Mouse (Mus musculus) embryonic facial prominence, embryonic 10.5 days (tissue): ENCODE measurements around the gene Lbr. TPM values are rescaled to one million over a fixed set of nuclear protein-coding genes. Genes with fewer than 3 reads are reported as not detected.

Source experiments
- DNase-seq: peaks from one replicate; pipeline ENCODE4 v3.0.0-alpha.2; 2017; ENCODE audit warnings: low spot score
- H3K27ac ChIP-seq: fragments of 300-500 bp; sonication (generic); replicated peaks from 2 replicates; pipeline ENCODE4 v1.5.1; 2016; ENCODE audit warnings: mild to moderate bottlenecking
- H3K27me3 ChIP-seq: fragments of 300-500 bp; sonication (generic); replicated peaks from 2 replicates; pipeline ENCODE4 v1.6.1; 2016; ENCODE audit warnings: low read depth, mild to moderate bottlenecking; ENCODE audit not compliant: poor library complexity, severe bottlenecking
- H3K36me3 ChIP-seq: fragments of 300-500 bp; sonication (generic); replicated peaks from 2 replicates; pipeline ENCODE4 v1.6.1; 2016; ENCODE audit warnings: mild to moderate bottlenecking, moderate library complexity
- H3K4me1 ChIP-seq: fragments of 300-500 bp; sonication (generic); 2 replicates; pipeline ENCODE4 v1.6.1; 2016
- H3K4me3 ChIP-seq: fragments of 300-500 bp; sonication (generic); 2 replicates; pipeline ENCODE4 v1.5.1; 2016; ENCODE audit warnings: mild to moderate bottlenecking, moderate library complexity
- H3K9me3 ChIP-seq: fragments of 300-500 bp; sonication (generic); 2 replicates; pipeline ENCODE4 v1.6.1; 2016; ENCODE audit warnings: mild to moderate bottlenecking
- WGBS: fragments of 180-500 bp; shearing (Covaris S2); methylation state at CpG from one replicate; pipeline ENCODE4 v1.1.7; 2016; 5-methylcytosine and 5-hydroxymethylcytosine counted together
- polyA plus RNA-seq: library from polyadenylated mRNA; unstranded; fragments of >200 nt; fragmentation: Nextera tagmentation; extraction: Ambion mirVana; gene quantifications from 2 replicates; pipeline ENCODE4 v1.2.1, GENCODE M21; 2016

Lbr gene
- 158 and 172 TPM in 2 replicates for polyA plus RNA-seq

GRCm38 (mm10) chr1:181842781-181843180, at the start of gene Lbr:
Gene Lbr (minus strand): TSS chr1:181843046.
- under 1% methylated on average over 14 of the region's 14 CpGs for WGBS
- no peak for DNase-seq
- peaks cover 33% of the 10 kb centered on the region for H3K4me1 ChIP-seq

GRCm38 (mm10) chr1:181889670-181890069, 46.8 kb upstream of the Lbr start:
- Histone ChIP-seq H3K27ac (no peak overlapping the region), H3K9me3 (no peaks in the 10 kb centered on the region), H3K4me3 (no peak overlapping the region), H3K4me1 (peaks cover 3% of the 10 kb centered on the region; the same call in 1 of the 2 replicates), H3K36me3 (no peaks in the 10 kb centered on the region), H3K27me3 (peaks cover 4% of the 10 kb centered on the region; the same call in 1 of the 2 replicates)
- no peak for DNase-seq
- WGBS = 86% methylated on average over 7 of the region's 7 CpGs

More at GRCm38 (mm10) chr1:181842781-181843180, at the start of gene Lbr:
- Histone ChIP-seq H3K27ac (peak within 1 kb of the TSS; percentile 93), H3K9me3 (no peaks in the 10 kb centered on the region), H3K4me3 (peak within 1 kb of the TSS; percentile 72), H3K27me3 (no peaks in the 10 kb centered on the region), H3K36me3 (peaks cover 9% of the 10 kb centered on the region)

- peak; percentile 92 for DNase-seq
- peak overlapping the region; percentile 77 for H3K27ac ChIP-seq
- WGBS = 8% methylated on average over 11 of the region's 11 CpGs
- peaks cover 5% of the 10 kb centered on the region; the same call in 1 of the 2 replicates for H3K4me1 ChIP-seq
- H3K9me3 ChIP-seq = no peaks in the 10 kb centered on the region
- no peaks in the 10 kb centered on the region for H3K36me3 ChIP-seq
- H3K27me3 ChIP-seq = peaks cover 4% of the 10 kb centered on the region; the same call in 1 of the 2 replicates
- H3K4me3 ChIP-seq = 0 out of 2 replicates have a peak overlapping the region, but pooled peaks have one; percentile 18
Observed at GRCm38 (mm10) chr1:181888801-181889200, 46.0 kb upstream of the Lbr start.

- 0 out of 2 replicates have a peak, but pooled peaks cover 3% of the 10 kb centered on the region for H3K27me3 ChIP-seq
- peak overlapping the region; percentile 40; the same call in 1 of the 2 replicates for H3K27ac ChIP-seq
Observed at GRCm38 (mm10) chr1:181881532-181881931, 38.7 kb upstream of the Lbr start.

GRCm38 (mm10) chr1:181880752-181881325, 38.0 kb upstream of the Lbr start:
- Histone ChIP-seq H3K27ac (0 out of 2 replicates have a peak overlapping the region, but pooled peaks have one; percentile 40), H3K36me3 (no peaks in the 10 kb centered on the region), H3K9me3 (no peaks in the 10 kb centered on the region), H3K27me3 (0 out of 2 replicates have a peak, but pooled peaks cover 3% of the 10 kb centered on the region), H3K4me3 (no peak overlapping the region), H3K4me1 (peaks cover 32% of the 10 kb centered on the region)
- peak; percentile 35 for DNase-seq
- 50% methylated on average over 15 of the region's 15 CpGs for WGBS

More at GRCm38 (mm10) chr1:181881532-181881931, 38.7 kb upstream of the Lbr start:
- Histone ChIP-seq H3K9me3 (no peaks in the 10 kb centered on the region), H3K36me3 (no peaks in the 10 kb centered on the region), H3K4me1 (peaks cover 32% of the 10 kb centered on the region), H3K4me3 (0 out of 2 replicates have a peak overlapping the region, but pooled peaks have one; percentile 25)
- DNase-seq = peak; percentile 70
- 24% methylated on average over 8 of the region's 8 CpGs for WGBS

GRCm38 (mm10) chr1:181878436-181878835, 35.6 kb upstream of the Lbr start:
- peaks cover 28% of the 10 kb centered on the region for H3K4me1 ChIP-seq
- 79% methylated on average over 5 of the region's 5 CpGs for WGBS
- DNase-seq = no peak
- no peaks in the 10 kb centered on the region for H3K9me3 ChIP-seq
- 0 out of 2 replicates have a peak, but pooled peaks cover 3% of the 10 kb centered on the region for H3K27me3 ChIP-seq
- H3K36me3 ChIP-seq = no peaks in the 10 kb centered on the region
- H3K27ac ChIP-seq = no peak overlapping the region
- H3K4me3 ChIP-seq = no peak overlapping the region

- no peak overlapping the region for H3K27ac ChIP-seq
- no peaks in the 10 kb centered on the region for H3K36me3 ChIP-seq
- H3K9me3 ChIP-seq = no peaks in the 10 kb centered on the region
- peaks cover 25% of the 10 kb centered on the region for H3K4me1 ChIP-seq
- DNase-seq = no peak
- WGBS = 54% methylated on average over 5 of the region's 5 CpGs
- H3K4me3 ChIP-seq = no peak overlapping the region
- H3K27me3 ChIP-seq = 0 out of 2 replicates have a peak, but pooled peaks cover 3% of the 10 kb centered on the region
Observed at GRCm38 (mm10) chr1:181877088-181877487, 34.2 kb upstream of the Lbr start.

- WGBS = 73% methylated on average over 3 of the region's 3 CpGs
- Histone ChIP-seq H3K9me3 (no peaks in the 10 kb centered on the region), H3K27ac (no peak overlapping the region), H3K27me3 (0 out of 2 replicates have a peak, but pooled peaks cover 3% of the 10 kb centered on the region), H3K4me1 (peaks cover 21% of the 10 kb centered on the region), H3K4me3 (no peak overlapping the region), H3K36me3 (no peaks in the 10 kb centered on the region)
- no peak for DNase-seq
Observed at GRCm38 (mm10) chr1:181876656-181877055, 33.8 kb upstream of the Lbr start.

GRCm38 (mm10) chr1:181873086-181873920, 30.5 kb upstream of the Lbr start:
- Histone ChIP-seq H3K4me1 (peaks cover 9% of the 10 kb centered on the region), H3K9me3 (no peaks in the 10 kb centered on the region), H3K4me3 (no peak overlapping the region), H3K36me3 (no peaks in the 10 kb centered on the region), H3K27ac (no peak overlapping the region), H3K27me3 (0 out of 2 replicates have a peak, but pooled peaks cover 3% of the 10 kb centered on the region)
- WGBS = 85% methylated on average over 9 of the region's 9 CpGs
- no peak for DNase-seq

GRCm38 (mm10) chr1:181872639-181873038, 29.8 kb upstream of the Lbr start:
- no peaks in the 10 kb centered on the region for H3K9me3 ChIP-seq
- H3K27ac ChIP-seq = no peak overlapping the region
- WGBS = 76% methylated on average over 3 of the region's 3 CpGs
- H3K27me3 ChIP-seq = no peaks in the 10 kb centered on the region
- no peak for DNase-seq
- no peak overlapping the region for H3K4me3 ChIP-seq
- H3K36me3 ChIP-seq = no peaks in the 10 kb centered on the region
- H3K4me1 ChIP-seq = peaks cover 5% of the 10 kb centered on the region; the same call in 1 of the 2 replicates

- Histone ChIP-seq H3K4me1 (peaks cover 12% of the 10 kb centered on the region), H3K27me3 (no peaks in the 10 kb centered on the region), H3K9me3 (no peaks in the 10 kb centered on the region), H3K36me3 (no peaks in the 10 kb centered on the region), H3K27ac (no peak overlapping the region), H3K4me3 (no peak overlapping the region)
- 80% methylated on average over 6 of the region's 6 CpGs for WGBS
- DNase-seq = no peak
Observed at GRCm38 (mm10) chr1:181866429-181867280, 23.8 kb upstream of the Lbr start.

- H3K4me1 ChIP-seq = peaks cover 14% of the 10 kb centered on the region
- no peaks in the 10 kb centered on the region for H3K9me3 ChIP-seq
- H3K27me3 ChIP-seq = no peaks in the 10 kb centered on the region
- H3K4me3 ChIP-seq = no peak overlapping the region
- 83% methylated on average over 5 of the region's 5 CpGs for WGBS
- H3K27ac ChIP-seq = no peak overlapping the region
- H3K36me3 ChIP-seq = no peaks in the 10 kb centered on the region
- DNase-seq = no peak
Observed at GRCm38 (mm10) chr1:181865863-181866216, 23.0 kb upstream of the Lbr start.
